Mouse (Mus musculus): ENCODE results near the gene Nxph1.

Nxph1 gene

DNA sequence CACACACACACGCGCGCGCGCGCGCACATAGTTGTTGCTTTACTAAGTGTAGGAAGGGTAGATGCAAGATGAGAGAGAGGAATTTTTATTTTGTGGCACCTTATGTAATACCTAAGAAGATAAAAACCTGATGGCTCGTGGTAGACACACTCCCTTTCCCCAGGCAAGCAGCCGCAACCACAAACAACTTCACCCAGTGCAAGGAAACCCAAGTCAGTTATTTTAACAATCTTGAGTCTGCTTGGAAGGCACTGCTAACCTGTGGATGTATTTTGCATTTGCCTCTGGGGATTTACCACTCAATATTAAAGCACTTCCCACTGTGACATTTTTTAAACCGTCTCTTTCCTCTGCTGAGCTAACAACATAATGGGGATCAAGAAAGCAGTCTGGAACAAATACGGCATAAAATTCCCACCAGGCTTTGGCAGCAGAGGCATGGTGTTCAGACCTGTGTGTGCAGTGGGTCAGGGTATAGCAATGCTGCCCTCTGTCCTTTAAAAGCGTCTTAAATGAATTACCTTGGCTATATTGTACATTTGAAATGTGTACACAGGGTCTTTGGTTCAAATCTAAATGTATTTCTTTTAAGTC lies 176.2 kb downstream of the Nxph1 start:
- no peak for DNase-seq (ENCODE audit: low read depth, low spot score)

DNA sequence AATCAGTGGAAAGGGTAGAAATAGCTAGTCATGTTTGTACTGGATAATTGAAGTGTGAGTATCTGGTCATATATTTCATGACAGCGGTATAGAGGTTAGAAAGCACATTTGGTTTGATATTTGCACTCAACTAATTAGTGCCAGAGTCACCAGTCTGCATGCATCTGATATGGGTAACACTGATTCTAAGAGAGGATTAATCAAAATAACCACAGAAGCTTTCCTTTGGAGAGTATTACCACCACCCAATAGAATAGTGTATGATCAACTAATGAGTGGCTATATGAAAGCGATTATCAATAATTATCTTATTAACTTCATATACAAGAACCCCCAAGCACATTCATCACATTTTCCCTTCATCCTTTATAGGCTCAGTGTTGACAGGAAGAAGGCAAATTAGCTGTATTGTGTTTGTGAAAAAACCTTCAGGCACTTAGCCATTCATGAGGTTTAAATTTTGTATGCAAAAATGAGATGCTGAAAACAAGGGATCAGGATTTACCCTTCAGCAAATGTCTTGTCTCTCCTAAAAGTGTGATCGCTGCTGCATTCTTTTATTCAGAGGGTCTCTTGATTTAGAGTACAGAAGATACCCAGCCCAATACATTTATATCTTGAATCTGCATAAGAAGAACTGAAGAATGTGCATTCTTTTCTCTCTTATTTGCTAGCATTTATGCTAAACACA lies 185.5 kb downstream of the Nxph1 start:
- DNase-seq (ENCODE audit: low read depth, low spot score), result no peak

DNA sequence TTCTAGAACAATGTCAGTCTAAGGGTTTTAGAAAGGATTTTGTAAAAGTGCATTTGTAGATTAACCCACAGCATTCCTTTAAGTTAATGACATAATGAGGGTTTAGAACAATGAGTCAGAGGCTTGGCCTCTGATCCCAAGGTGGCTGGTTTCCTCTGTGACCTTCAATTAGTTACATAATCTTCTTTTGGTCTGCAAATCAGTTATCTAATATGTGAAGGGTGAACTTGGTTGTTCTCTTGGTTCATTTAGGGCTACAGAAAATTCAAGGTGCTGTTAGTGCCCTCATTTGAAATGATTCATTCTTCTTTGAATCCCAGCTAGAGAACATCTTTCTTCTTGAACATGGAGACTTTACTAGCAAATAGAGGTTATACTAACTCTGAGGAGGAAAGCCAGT lies 199.7 kb downstream of the Nxph1 start:
- DNase-seq (ENCODE audit: low read depth, low spot score), result no peak

DNA sequence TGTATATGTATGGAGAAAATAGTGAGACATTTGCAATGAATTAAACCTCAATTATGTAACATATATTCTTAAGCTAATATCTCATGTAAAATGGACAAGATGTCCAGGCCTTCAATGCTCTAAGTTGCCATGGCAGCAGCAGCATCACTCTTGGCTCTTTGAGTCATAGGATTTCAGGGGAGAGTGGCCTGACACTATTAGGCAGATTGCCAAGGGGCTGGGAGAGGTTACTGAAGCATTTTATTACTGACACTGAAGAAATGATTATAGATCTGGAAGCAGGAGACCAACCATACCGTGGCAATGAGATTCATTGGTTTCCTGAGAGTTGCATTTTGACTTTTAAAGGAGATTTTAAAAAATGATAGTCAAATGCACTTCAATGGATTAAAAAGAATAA lies 201.6 kb downstream of the Nxph1 start:
- peak; percentile 8 for DNase-seq (ENCODE audit: low read depth, low spot score)

DNA sequence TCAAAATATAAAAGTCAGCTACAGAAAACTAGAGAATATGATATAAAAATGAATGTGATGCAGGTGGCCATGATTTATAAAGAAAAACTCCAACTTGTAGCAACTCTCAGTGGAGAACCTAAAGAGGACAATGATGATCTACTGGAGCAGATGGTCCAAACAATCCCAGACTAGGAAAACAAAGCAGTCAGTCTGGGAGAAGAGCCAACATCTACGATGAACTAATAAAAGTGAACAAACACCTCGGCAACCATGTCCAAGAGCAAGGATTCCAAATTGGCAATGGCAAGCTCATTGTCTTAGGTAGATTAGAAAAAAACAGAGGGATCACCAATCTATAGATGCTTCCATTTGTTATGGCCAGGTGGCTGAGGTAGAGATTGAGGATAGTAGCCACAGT lies 211.0 kb downstream of the Nxph1 start:
- no peak for DNase-seq (ENCODE audit: low read depth, low spot score)

DNA sequence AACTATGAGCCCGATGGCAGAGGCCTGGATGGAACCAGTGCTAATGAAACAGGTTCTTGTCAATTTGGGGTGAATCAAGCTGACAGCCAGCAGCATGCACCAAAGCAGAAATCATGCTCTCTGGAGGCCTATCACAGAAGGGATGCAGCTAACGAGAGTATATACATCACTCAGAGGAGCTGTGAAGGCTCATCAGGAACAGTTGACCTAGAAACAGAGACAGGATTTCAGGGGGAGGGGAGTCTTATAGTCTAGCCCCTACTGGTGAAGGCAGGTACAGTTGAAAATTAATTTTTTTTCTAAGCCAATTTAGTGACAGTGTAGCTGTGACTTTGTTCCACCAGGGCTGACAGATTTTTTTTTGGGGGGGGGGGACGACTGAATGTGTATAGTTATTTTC lies 234.2 kb downstream of the Nxph1 start:
- no peak for DNase-seq (ENCODE audit: low read depth, low spot score)

DNA sequence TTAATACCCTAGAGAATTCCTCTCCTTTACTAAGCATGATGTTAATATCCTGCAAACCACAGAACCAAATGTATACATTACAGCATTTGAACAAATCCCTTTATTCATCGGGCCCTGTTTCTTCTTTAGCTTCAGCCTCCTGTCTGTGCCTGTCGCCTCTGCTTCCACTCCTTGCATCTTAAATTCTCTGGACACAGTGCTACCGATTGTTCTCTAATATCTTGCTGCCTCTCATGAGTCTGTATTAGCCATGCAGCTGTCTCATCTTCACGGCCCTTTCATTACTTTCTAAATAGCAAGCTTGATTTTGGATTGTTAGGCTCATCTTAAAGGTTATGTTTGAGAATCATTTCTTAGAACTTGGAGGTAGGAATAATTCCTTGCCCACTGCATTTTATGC lies 262.5 kb downstream of the Nxph1 start:
- no peak for DNase-seq (ENCODE audit: low read depth, low spot score)

DNA sequence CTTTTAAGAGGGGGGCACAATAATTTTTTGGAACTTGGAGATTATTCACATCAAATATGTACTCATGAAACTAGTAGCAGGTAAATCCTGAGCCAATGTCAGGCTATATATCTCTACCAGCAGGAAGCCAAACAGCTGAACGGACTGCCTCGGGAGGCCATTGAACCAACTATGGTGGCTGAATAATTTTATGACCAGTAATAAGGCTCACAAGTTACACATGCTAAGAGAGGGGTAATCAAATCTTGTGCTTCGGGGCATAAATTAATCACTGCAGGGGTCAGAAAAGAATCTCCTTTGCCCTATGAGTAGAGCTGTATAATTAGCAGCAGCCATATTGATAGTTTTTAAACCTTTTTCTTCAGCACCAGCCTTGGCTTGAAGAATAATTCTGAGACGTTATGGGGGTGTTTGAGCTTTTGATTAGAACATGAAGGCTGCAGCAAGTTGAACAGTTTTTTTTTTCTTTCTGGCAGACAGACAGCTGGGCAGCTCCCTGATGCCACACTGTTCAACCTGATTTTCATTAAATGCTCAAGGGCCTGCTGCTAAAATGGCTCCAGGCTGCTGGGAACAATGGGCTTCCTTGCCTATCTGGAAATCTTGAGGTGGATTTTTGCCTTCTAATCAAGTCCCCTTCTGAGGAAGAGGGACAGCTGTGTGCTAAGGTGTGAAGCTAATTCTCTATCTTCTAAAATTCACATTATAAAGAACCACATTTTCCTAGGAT lies 272.7 kb downstream of the Nxph1 start:
- DNase-seq (ENCODE audit: low read depth, low spot score), result no peak

DNA sequence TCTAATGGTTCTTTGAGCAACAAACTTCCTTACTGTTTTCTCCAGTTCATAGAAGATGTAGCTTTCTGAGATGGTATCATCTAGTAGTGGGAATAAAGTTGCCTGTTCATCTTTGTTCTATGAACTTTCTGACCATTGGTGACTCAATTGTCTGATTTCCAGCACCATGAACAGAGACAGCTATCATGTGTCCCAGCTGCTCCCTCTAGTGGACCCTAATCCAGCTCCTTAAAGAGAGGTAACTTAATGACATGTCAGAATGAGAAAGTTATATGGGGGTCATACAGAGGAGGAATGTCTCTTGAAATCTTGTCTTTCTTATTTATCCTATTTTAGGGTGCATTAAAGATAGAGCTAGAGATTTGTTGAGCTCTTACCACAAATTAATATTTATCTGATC lies 286.6 kb downstream of the Nxph1 start:
- DNase-seq (ENCODE audit: low read depth, low spot score), result no peak

DNA sequence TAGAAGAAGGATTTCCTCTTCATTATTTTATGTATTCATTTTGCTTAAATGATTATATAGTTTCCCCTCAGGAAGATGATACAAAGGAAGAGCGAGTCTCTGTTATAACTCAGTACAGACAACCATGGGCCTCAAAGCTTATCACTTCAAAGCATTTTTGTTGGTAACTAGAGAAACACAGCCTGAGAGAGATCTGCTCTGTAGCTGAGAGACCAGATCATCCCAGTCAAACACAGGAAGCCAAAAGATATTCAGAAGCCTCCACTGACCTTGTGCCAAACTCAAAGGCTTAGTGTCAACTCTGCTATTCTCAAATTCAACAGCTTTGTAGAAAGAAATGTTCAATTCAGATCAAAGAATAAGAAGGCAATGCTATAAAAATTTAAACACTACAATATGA lies 319.8 kb downstream of the Nxph1 start:
- DNase-seq (ENCODE audit: low read depth, low spot score), result no peak
